Mouse (Mus musculus): ENCODE measurements at regions not wholly inside any gene's neighbourhood (a gene's known extent, or its start where the extent isn't known, plus 50 kb on each side); places are given as distances from the start of the nearest gene placed in this dataset.

GRCm38 (mm10) chr8:115466122-115466521 is 241.5 kb downstream of the Maf start:
- no peak for TF ChIP-seq CTCF (IDR thresholded peaks at IDR 0.05; ENCODE audit: low read depth)
- no peak for TF ChIP-seq EP300 (IDR thresholded peaks at IDR 0.05; ENCODE audit: low read depth)

Measured in liver, postnatal 0 days (tissue).